Mouse (Mus musculus): ENCODE results near the gene Oprl1. TPM values are rescaled to one million over a fixed set of nuclear protein-coding genes. Genes with fewer than 3 reads are reported as not detected.
A peak's percentile ranks its signal among the peaks of the same experiment; 100 is the strongest.

The Oprl1 gene
- polyA plus RNA-seq, 1 experiment from 2014 or later, result 21.7 TPM

DNA sequence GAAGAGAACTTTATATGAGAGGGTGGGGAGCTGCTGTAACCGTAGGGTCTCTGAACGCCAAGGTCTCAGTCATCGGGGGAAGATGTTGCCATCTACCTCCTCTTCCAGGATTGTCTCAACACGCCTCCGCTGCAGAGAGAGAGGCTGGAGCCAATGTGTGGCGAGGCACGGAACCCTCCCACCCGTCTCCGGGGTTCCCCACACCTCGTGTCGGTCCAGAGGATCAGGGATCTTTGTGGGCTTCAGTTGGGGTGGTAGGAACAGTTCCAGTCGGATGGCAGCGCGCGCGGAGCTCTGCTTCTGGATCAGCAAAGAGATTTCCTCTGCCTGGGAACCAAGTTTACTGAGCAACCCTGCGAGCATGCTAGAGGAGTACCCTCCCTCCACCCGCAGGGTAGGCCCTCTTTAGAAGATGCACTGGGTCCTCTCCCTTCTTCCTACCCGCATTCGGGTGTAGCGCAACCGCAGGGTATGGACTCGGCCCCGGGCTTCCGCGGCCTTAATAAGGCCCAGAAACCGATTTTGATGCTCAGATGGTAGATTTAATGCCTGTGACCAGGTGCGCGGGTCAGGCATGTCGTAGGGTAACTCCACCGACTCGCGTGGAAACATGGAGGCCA is 17.9 kb upstream of the Oprl1 start:
- WGBS, result 82% methylated on average over 33 of the region's 33 CpGs
- H3K27me3 ChIP-seq (ENCODE audit: control insufficient read depth, insufficient read depth, low read length), result no peaks in the 10 kb centered on the region

GRCm38 (mm10) chr2:181698241-181698640 is 16.6 kb upstream of the Oprl1 start, which contains the start of gene Lkaaear1:
TSS of gene Lkaaear1 (minus strand) at chr2:181698442.
- Histone ChIP-seq H3K4me2 (no peak within 1 kb of the TSS), H3K27ac (ENCODE audit: low read depth, low read length) (no peak within 1 kb of the TSS), H3K27me3 (ENCODE audit: control insufficient read depth, insufficient read depth, low read length) (no peaks in the 10 kb centered on the region), H3K9ac (ENCODE audit: low read length) (no peak within 1 kb of the TSS), H3K4me1 (ENCODE audit: control insufficient read depth, insufficient read depth, low read length) (0 out of 2 replicates have a peak, but pooled peaks cover 2% of the 10 kb centered on the region), H3K4me3 (ENCODE audit: low read depth, low read length) (no peak within 1 kb of the TSS), H3K36me3 (ENCODE audit: control insufficient read depth, insufficient read depth, low read length) (no peaks in the 10 kb centered on the region), H3K9me3 (ENCODE audit: control insufficient read depth, low read length) (no peaks in the 10 kb centered on the region)
- DNase-seq (ENCODE audit: low spot score, missing footprints) (no peak), ATAC-seq (ENCODE audit: low FRiP score) (no peak)
- WGBS, result 46% methylated on average over 5 of the region's 5 CpGs

More for the DNA sequence above, 17.9 kb upstream of the Oprl1 start:
- Histone ChIP-seq H3K4me1 (ENCODE audit: control insufficient read depth, insufficient read depth, low read length) (peaks cover 9% of the 10 kb centered on the region), H3K4me2 (no peak overlapping the region), H3K27ac (ENCODE audit: low read depth, low read length) (no peak overlapping the region), H3K9ac (ENCODE audit: low read length) (no peak overlapping the region), H3K36me3 (ENCODE audit: control insufficient read depth, insufficient read depth, low read length) (no peaks in the 10 kb centered on the region), H3K4me3 (ENCODE audit: low read depth, low read length) (no peak overlapping the region), H3K9me3 (ENCODE audit: control insufficient read depth, low read length) (no peaks in the 10 kb centered on the region)
- DNase-seq (ENCODE audit: low spot score, missing footprints) (no peak), ATAC-seq (ENCODE audit: low FRiP score) (no peak)

DNA sequence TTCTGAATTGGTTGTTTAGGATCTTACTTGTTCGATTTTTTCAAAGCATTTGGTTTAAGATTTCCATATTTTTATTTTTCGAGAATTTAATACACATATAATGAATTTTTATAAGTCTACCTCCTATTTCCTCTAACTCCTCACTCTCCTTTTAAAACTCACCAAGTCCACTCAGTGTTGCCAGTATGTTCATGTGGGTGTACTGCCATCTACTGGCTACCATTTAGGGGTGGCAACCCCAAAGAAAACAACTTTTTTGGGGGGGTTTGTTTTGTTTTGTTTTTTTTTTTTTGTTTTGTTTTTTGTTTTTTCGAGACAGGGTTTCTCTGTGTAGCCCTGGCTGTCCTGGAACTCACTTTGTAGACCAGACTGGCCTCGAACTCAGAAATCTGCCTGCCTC is 8.1 kb upstream of the Oprl1 start:
- no peak for DNase-seq (ENCODE audit: low spot score, missing footprints)
- Histone ChIP-seq H3K9me3 (ENCODE audit: control insufficient read depth, low read length) (no peaks in the 10 kb centered on the region), H3K27ac (ENCODE audit: low read depth, low read length) (no peak overlapping the region), H3K4me1 (ENCODE audit: control insufficient read depth, insufficient read depth, low read length) (no peaks in the 10 kb centered on the region), H3K27me3 (ENCODE audit: control insufficient read depth, insufficient read depth, low read length) (no peaks in the 10 kb centered on the region), H3K4me3 (ENCODE audit: low read depth, low read length) (no peak overlapping the region), H3K36me3 (ENCODE audit: control insufficient read depth, insufficient read depth, low read length) (no peaks in the 10 kb centered on the region), H3K9ac (ENCODE audit: low read length) (no peak overlapping the region), H3K4me2 (no peak overlapping the region)
- no peak for ATAC-seq (ENCODE audit: low FRiP score)
- WGBS, result 47% methylated on average over 4 of the region's 4 CpGs

GRCm38 (mm10) chr2:181713749-181714148 is 1.1 kb upstream of the Oprl1 start:
- Histone ChIP-seq H3K36me3 (ENCODE audit: control insufficient read depth, insufficient read depth, low read length) (no peaks in the 10 kb centered on the region), H3K4me3 (ENCODE audit: low read depth, low read length) (no peak overlapping the region), H3K4me2 (no peak overlapping the region), H3K27me3 (ENCODE audit: control insufficient read depth, insufficient read depth, low read length) (no peaks in the 10 kb centered on the region), H3K4me1 (ENCODE audit: control insufficient read depth, insufficient read depth, low read length) (peaks cover 16% of the 10 kb centered on the region), H3K9me3 (ENCODE audit: control insufficient read depth, low read length) (no peaks in the 10 kb centered on the region), H3K9ac (ENCODE audit: low read length) (0 out of 2 replicates have a peak overlapping the region, but pooled peaks have one; percentile 16), H3K27ac (ENCODE audit: low read depth, low read length) (peak overlapping the region; percentile 60; the same call in 1 of the 2 replicates)
- ATAC-seq (ENCODE audit: low FRiP score) (peak; percentile 71), DNase-seq (ENCODE audit: low spot score, missing footprints) (peak; percentile 86)
- 68% methylated on average over 1 of the region's 1 CpGs for WGBS

DNA sequence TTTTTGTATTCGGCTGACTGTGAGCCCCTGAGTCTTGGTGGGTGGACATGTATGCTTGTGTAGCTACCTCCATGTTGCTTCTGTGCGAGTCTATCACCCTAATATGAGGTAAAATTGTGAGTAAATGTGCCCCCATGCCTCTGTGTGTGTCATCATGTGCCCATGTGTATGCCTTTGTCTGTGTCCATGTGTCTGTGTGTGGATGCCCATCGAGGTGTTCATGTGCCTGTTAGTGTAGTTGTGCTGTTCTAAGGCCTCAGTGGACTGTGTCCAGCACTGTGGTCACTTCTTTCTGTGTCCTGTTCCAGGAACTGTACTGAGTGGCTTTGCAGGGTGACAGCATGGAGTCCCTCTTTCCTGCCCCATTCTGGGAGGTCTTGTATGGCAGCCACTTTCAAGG is 566 bp downstream of the Oprl1 start:
- Histone ChIP-seq H3K4me1 (ENCODE audit: control insufficient read depth, insufficient read depth, low read length) (peaks cover 16% of the 10 kb centered on the region), H3K4me3 (ENCODE audit: low read depth, low read length) (peak overlapping the region; percentile 31), H3K27ac (ENCODE audit: low read depth, low read length) (peak overlapping the region; percentile 65), H3K9me3 (ENCODE audit: control insufficient read depth, low read length) (no peaks in the 10 kb centered on the region), H3K9ac (ENCODE audit: low read length) (peak overlapping the region; percentile 66), H3K27me3 (ENCODE audit: control insufficient read depth, insufficient read depth, low read length) (no peaks in the 10 kb centered on the region), H3K36me3 (ENCODE audit: control insufficient read depth, insufficient read depth, low read length) (no peaks in the 10 kb centered on the region), H3K4me2 (peak overlapping the region; percentile 46)
- DNase-seq (ENCODE audit: low spot score, missing footprints), result no peak
- WGBS, result 72% methylated on average over 3 of the region's 3 CpGs
- ATAC-seq (ENCODE audit: low FRiP score), result peak; percentile 48

DNA sequence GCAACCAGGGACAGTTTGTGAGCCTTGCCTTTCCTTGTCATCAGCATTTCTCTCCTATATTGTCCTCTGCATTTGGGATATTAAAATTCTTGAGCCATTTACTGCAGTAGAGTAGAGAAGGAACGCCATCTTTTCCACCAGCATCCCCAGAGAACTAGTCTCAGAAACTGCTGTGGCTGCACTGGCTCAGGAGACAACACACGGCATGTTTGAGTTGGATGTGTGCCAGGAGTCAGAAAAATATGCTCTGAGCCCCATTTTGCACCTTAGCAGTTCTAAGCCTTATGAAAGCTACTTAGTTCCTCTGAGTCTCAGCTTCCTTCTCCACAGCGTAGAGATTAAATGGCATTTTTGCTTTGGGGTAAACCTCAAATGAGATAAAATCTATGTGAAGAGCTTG is 2.2 kb downstream of the Oprl1 start:
- no peaks in the 10 kb centered on the region for H3K27me3 ChIP-seq (ENCODE audit: control insufficient read depth, insufficient read depth, low read length)
- peaks cover 16% of the 10 kb centered on the region for H3K4me1 ChIP-seq (ENCODE audit: control insufficient read depth, insufficient read depth, low read length)
- 82% methylated on average over 3 of the region's 3 CpGs for WGBS
- no peak overlapping the region for H3K4me2 ChIP-seq
- no peaks in the 10 kb centered on the region for H3K36me3 ChIP-seq (ENCODE audit: control insufficient read depth, insufficient read depth, low read length)
- no peak overlapping the region for H3K9ac ChIP-seq (ENCODE audit: low read length)
- no peak overlapping the region for H3K27ac ChIP-seq (ENCODE audit: low read depth, low read length)
- H3K4me3 ChIP-seq (ENCODE audit: low read depth, low read length), result no peak overlapping the region
- no peak for DNase-seq (ENCODE audit: low spot score, missing footprints)
- ATAC-seq (ENCODE audit: low FRiP score), result no peak
- no peaks in the 10 kb centered on the region for H3K9me3 ChIP-seq (ENCODE audit: control insufficient read depth, low read length)

DNA sequence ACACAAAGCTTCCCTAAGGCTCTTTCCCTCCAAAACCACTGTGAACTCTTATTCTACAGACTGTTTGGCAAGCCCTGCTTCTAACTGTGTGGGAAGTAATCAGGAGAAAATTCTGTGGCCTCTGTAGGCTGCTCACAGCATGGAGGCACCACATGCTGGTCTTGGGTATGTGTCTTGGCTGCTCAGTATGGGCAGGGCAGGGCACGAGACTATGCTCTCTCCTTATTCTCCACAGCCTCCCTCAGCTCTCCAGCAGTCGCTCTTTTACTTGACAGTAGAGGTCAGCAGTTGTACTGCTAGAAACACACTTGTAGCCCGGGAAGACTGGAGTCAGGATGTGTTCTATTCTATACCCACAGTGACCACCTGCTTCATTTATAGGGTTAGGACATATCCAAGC is 5.2 kb downstream of the Oprl1 start:
- Histone ChIP-seq H3K9me3 (ENCODE audit: control insufficient read depth, low read length) (no peaks in the 10 kb centered on the region), H3K4me1 (ENCODE audit: control insufficient read depth, insufficient read depth, low read length) (peaks cover 4% of the 10 kb centered on the region; the same call in 1 of the 2 replicates), H3K27ac (ENCODE audit: low read depth, low read length) (no peak overlapping the region), H3K27me3 (ENCODE audit: control insufficient read depth, insufficient read depth, low read length) (no peaks in the 10 kb centered on the region), H3K4me2 (no peak overlapping the region), H3K9ac (ENCODE audit: low read length) (no peak overlapping the region), H3K4me3 (ENCODE audit: low read depth, low read length) (no peak overlapping the region), H3K36me3 (ENCODE audit: control insufficient read depth, insufficient read depth, low read length) (no peaks in the 10 kb centered on the region)
- WGBS, result 24% methylated on average over 3 of the region's 3 CpGs
- DNase-seq (ENCODE audit: low spot score, missing footprints) (no peak), ATAC-seq (ENCODE audit: low FRiP score) (no peak)

DNA sequence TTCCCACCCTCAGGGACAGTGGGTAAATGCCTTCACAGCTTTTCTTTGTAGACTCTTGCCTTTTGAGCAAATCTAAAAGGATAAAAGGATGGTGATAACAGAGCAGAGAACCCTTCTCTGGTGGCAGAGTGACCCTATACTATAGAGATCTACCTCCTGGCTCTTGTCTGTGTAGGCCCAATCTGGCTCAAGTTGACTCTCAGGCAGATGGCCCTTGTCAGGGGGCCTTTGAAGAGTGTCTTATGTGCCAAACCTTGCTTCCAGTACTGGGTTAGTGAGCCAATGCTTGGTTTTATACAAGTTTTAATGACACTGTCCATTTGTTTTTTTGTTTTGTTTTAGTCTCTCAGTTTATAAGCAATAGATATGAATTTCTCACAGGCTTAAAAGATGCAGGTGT is 6.4 kb downstream of the Oprl1 start:
- Histone ChIP-seq H3K4me2 (no peak overlapping the region), H3K4me1 (ENCODE audit: control insufficient read depth, insufficient read depth, low read length) (no peaks in the 10 kb centered on the region), H3K9me3 (ENCODE audit: control insufficient read depth, low read length) (no peaks in the 10 kb centered on the region), H3K4me3 (ENCODE audit: low read depth, low read length) (no peak overlapping the region), H3K27me3 (ENCODE audit: control insufficient read depth, insufficient read depth, low read length) (no peaks in the 10 kb centered on the region), H3K36me3 (ENCODE audit: control insufficient read depth, insufficient read depth, low read length) (no peaks in the 10 kb centered on the region), H3K27ac (ENCODE audit: low read depth, low read length) (no peak overlapping the region), H3K9ac (ENCODE audit: low read length) (no peak overlapping the region)
- DNase-seq (ENCODE audit: low spot score, missing footprints), result no peak
- no peak for ATAC-seq (ENCODE audit: low FRiP score)

- H3K27me3 ChIP-seq (ENCODE audit: control insufficient read depth, insufficient read depth, low read length), result no peaks in the 10 kb centered on the region
- ATAC-seq (ENCODE audit: low FRiP score), result 0 out of 2 replicates have a peak, but pooled peaks have one; percentile 57
- no peaks in the 10 kb centered on the region for H3K36me3 ChIP-seq (ENCODE audit: control insufficient read depth, insufficient read depth, low read length)
- H3K9ac ChIP-seq (ENCODE audit: low read length), result no peak overlapping the region
- WGBS, result 13% methylated on average over 3 of the region's 3 CpGs
- no peak overlapping the region for H3K4me3 ChIP-seq (ENCODE audit: low read depth, low read length)
- no peak overlapping the region for H3K27ac ChIP-seq (ENCODE audit: low read depth, low read length)
- H3K4me2 ChIP-seq, result no peak overlapping the region
- no peaks in the 10 kb centered on the region; the same call in 1 of the 2 replicates for H3K4me1 ChIP-seq (ENCODE audit: control insufficient read depth, insufficient read depth, low read length)
- peak; percentile 90 for DNase-seq (ENCODE audit: low spot score, missing footprints)
- H3K9me3 ChIP-seq (ENCODE audit: control insufficient read depth, low read length), result no peaks in the 10 kb centered on the region
These were observed 7.4 kb downstream of the Oprl1 start for GRCm38 (mm10) chr2:181722213-181722612.

Measured in midbrain, embryonic 11.5 days (tissue).